Mouse (Mus musculus): Measurements from ENCODE around the gene Vcam1.

Gene Vcam1

DNA sequence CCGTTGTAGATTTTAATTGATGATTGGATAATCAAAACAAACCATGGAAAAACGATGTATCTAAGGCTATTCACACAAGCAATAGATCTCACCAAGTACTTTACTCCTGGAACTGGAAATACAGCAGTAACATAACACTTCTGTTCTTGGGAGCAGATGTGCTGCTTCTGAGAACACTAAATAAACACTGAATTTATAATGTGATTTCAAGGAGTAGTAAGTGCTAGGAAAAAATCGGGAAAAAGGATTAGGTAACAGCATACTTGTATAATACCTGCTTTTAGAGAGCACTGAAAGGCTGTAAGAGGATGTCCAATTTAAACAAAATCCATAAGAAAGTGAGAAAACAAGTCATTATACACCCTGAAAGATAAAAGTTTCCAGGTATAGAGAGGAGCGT, 43.5 kb downstream of the Vcam1 start:
- no peak for DNase-seq (ENCODE audit: low spot score)

DNA sequence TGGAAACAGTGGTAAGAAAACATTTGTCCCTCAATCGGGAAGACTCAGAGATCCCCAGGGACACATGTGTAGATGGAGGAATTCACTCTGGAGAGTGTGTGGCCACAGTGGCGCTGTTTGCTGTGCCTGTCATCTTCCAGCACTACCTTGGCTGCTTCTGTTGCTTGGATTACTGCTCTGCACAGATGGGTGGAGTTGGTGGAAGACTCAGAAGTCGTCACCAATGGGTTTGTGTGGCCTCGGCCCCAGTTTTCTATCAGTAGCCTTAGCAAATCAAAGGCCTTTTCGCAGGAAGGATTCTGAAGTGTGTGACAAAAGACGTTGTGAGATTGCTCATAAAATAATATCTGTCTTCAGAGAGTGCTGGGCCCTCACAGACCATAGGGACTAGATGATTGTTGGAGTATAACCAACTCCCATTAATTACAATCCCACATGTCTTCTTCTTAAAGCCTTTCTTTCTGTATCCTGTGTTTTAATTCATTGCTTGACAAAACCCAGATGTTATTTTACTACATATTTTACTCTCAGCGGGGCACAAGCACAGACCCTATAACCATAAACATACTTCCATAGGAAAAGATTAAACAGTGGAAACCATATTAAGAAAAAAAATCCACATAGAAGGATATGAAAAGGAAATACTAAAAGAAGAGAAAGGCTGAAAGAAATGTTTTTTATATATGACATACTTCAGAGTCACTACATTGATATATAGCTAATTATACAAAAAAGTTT, 48.4 kb downstream of the Vcam1 start:
- no peak for DNase-seq (ENCODE audit: low spot score)

DNA sequence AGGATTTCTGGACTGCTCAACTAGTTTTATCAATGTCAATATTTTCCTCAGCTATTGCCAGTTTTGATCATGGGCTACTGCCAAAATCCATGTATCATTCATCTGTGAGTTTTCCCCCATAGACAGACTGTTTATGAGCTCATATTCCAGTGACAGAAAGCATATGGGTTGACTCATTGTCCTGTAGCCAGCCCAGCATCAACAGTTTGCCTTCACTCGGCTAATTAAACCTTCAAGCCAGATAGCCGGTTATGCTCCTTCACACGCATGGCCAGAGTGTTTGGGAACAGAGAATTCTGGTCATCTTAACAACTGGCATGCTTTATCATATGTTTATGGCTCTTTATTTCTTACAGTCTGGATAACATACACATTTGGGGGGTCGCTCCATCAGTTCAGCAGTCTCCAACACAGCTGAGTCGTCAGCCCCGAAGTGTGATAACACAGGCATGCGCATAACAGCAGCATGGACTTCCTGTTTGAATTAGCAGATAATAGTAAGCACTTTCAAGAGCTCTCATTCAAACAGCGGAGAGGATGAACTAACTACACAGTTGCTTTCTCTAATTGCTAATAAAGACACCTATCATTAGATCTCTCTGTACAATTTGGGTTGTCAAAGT, 49.2 kb downstream of the Vcam1 start:
- DNase-seq (ENCODE audit: low spot score) = no peak

DNA sequence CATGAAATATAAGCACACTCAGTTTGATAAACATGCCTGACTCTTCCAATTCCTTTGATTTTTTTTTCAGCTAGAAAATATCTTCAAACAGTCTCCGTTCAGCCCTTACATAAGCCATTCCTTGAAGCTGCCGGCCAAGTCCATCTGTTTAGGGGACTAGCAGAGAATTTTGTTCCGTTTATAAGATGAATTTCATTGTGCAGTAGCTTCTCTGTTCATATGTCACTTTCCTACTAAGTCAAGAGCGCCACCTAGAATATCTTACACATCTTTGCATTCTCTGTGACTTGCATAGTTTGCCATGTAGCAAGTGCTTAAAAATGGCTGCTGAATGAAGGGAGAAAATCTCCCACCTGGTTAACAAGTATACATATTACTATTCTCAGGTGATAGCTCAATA, 51.0 kb downstream of the Vcam1 start:
- DNase-seq (ENCODE audit: low spot score) = no peak

DNA sequence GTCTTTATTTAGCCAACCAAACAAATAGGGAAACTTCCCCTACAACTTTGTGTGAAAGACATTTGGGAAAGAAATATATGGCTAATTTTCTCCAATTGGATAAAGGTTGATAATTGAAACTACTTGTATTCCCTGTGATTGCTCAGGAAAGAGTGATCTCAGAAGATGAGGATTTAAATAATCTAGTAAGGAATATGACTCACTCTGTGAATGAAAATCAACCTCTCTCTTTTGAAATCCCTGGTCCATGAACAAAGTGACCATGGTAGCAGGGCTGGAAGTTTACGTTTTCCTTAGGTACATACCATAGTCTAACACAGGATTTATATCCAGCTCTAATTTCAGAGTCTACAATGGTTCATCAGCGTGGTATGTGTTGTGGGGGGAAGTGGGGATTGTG, 52.7 kb downstream of the Vcam1 start:
- no peak for DNase-seq (ENCODE audit: low spot score)

DNA sequence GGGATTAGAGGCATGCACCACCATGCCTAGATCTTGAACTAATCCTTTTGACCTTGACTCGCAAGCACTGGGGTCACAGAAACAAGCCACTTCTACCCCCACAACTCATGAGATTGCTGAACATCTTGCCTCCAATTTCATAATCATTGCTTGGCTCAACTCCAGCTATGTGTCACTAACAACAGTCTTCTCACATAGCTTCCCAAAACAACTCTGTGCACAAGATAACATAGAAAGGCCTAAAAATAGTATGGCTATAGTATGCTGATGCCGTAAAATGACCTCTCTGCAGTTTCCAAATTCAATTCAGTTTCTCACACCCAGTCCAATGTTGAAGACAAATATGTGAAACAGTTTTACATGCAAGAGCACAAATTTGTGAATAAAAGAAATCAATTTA, 56.9 kb downstream of the Vcam1 start:
- DNase-seq (ENCODE audit: low spot score) = peak; percentile 13

DNA sequence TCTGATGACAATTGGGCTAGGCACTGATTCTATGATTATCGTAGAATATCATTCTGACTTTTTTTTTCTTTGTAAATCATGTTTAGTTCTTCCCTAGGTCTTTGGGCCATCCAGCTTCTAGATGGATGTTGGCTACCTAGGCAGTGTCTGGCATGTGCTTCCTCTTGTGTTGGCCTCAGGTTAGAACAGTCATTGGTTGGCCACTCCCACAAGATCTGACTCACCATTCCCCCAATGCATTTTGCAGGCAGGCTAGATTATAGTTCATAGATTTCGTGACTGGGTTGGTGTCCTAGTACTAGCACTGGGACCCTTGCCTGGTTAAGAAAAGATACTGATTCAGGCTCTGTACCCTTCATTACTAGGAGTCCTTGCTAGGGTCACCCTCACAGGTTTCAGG, 67.3 kb downstream of the Vcam1 start:
- no peak for DNase-seq (ENCODE audit: low spot score)

DNA sequence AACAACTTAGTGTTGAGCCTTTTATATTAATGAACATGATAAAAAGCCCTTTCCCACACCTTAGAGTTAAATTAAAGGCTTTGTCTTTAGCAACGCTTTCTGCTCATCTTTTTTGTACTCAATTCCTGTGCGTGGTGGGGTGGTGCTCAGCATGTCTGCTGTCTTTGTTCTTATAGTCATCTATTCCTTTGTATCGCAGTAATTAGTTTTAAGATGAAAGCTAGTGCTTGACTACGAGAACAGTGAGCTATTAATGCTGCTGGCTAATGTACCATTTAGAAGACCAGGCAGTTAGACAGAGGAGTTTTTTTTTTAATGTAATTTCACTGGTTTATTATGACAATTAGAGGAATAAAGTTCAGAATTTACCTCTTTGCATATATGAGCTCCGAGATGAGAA, 69.2 kb downstream of the Vcam1 start:
- DNase-seq (ENCODE audit: low spot score) = no peak

All from lung, postnatal 25 days (tissue).